Mouse (Mus musculus) G1E (cell line): ENCODE measurements around the gene 4930519G04Rik. TPM values are rescaled to one million over a fixed set of nuclear protein-coding genes. Genes with fewer than 3 reads are reported as not detected.
"Not testable (repeated sequence)": the region's sequence is repeated elsewhere in the genome, so short reads cannot be mapped to it uniquely, and the experiment has no call there.

Experiments
- ATAC-seq: 2 replicates; pipeline ENCODE4 v1.8.0; 2016; ENCODE audit warnings: mild to moderate bottlenecking; ENCODE audit not compliant: insufficient number of reproducible peaks, poor library complexity, low FRiP score, severe bottlenecking; ENCODE audit errors: extremely low read depth
- DNase-seq: peaks from one replicate; pipeline ENCODE4 v3.0.0; 2012; ENCODE audit warnings: low spot score
- H3K27me3 ChIP-seq: 2 replicates; pipeline ENCODE4 v1.6.1; 2012; ENCODE audit warnings: mild to moderate bottlenecking, low read length, inconsistent platforms; ENCODE audit not compliant: insufficient read depth
- H3K36me3 ChIP-seq: replicated peaks from 2 replicates; pipeline ENCODE3; 2012; ENCODE audit warnings: mild to moderate bottlenecking, inconsistent platforms
- H3K4me1 ChIP-seq: 2 replicates; pipeline ENCODE4 v1.6.1; 2012; ENCODE audit warnings: low read depth, low read length, inconsistent platforms, mixed read lengths; ENCODE audit not compliant: insufficient read depth
- H3K4me3 ChIP-seq: 2 replicates; pipeline ENCODE4 v1.5.1; 2012; ENCODE audit warnings: low read depth, mild to moderate bottlenecking, inconsistent platforms, low read length, moderate library complexity, mixed read lengths
- H3K9me3 ChIP-seq: replicated peaks from 2 replicates; pipeline ENCODE4 v1.6.1; 2012; ENCODE audit warnings: inconsistent platforms
- CTCF ChIP-seq: IDR thresholded peaks from 2 replicates; pipeline ENCODE4 v1.5.1; 2012; ENCODE audit warnings: low read depth, low read length, inconsistent platforms, mixed read lengths
- GATA1 ChIP-seq: IDR thresholded peaks from 2 replicates; pipeline ENCODE4 v1.6.1; 2012; ENCODE audit warnings: borderline replicate concordance, low read length, inconsistent platforms, mixed read lengths
- GATA2 ChIP-seq: IDR thresholded peaks from 2 replicates; pipeline ENCODE4 v1.6.1; 2012; ENCODE audit warnings: low read depth, low read length, inconsistent platforms, borderline replicate concordance
- POLR2AphosphoS5 ChIP-seq: IDR thresholded peaks from 2 replicates; pipeline ENCODE4 v1.6.1; 2012; ENCODE audit warnings: low read depth, low read length, inconsistent platforms; ENCODE audit not compliant: insufficient replicate concordance
- TAL1 ChIP-seq: conservative IDR thresholded peaks from 2 replicates; pipeline ENCODE4 v1.6.1; 2012; ENCODE audit warnings: low read depth, low read length, inconsistent platforms, mixed read lengths
- polyA plus RNA-seq: library from polyadenylated mRNA; stranded (reverse); fragments of >175 nt; gene quantifications from 2 replicates; pipeline ENCODE4 v1.2.3, GENCODE M21; 2012
- total RNA-seq, 2 experiments: library from RNA; stranded (forward) in 1 of 2; stranded (reverse) in 1 of 2; fragments of 200-1000 nt in 1 of 2; fragments of >200 nt in 1 of 2; fragmentation: Nextera tagmentation in 1 of 2; gene quantifications; 2 replicates each; pipeline ENCODE4 v1.2.3; 2014 to 2017

4930519G04Rik gene
- total and polyA plus RNA-seq, 3 experiments, result not detected

DNA sequence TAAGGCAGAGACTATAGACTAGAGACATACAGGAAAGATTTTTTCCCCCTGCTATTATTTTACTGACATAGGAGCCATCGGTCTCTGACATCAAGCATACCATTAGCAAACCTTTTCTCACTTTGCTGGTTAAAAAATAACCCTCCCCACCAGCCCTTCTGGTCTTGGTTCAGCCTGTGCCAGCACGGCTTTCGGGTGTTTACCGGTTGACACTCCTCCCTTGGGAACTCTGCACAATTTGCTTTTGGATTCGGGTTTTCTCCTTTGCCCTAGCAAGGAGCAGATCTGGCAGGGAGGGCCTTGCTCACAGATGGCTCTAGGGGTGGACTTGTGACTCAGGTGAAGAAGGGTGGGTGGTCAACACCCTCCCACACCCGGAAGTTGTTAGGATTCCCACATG, 8.3 kb downstream of the 4930519G04Rik start:
- TF ChIP-seq CTCF (no peak), POLR2AphosphoS5 (no peak), TAL1 (no peak), GATA2 (no peak), GATA1 (no peak)
- DNase-seq (no peak), ATAC-seq (no peak)
- Histone ChIP-seq H3K4me3 (no peak overlapping the region), H3K4me1 (peaks cover 7% of the 10 kb centered on the region), H3K9me3 (no peaks in the 10 kb centered on the region), H3K36me3 (no peaks in the 10 kb centered on the region), H3K27me3 (peaks cover 67% of the 10 kb centered on the region)

DNA sequence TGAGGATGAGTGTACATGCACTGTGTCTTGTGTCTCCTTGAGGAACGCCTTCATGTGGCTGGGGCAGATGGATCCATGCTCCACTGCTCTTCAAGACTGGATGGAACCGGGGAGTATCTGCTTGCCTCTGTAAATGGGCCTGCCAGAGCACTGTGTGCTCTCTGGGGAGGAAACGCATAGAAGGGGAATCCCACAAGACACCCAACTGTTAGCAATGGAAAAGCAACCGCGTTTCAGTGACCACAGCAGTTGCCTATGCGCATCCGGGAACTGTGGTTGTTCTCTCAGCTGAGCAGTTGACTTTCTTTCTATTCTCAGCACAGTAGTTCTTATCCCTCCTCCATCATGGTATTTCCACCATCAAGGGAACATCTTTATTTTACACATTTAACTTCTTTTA, 11.3 kb downstream of the 4930519G04Rik start:
- Histone ChIP-seq H3K4me1 (no peaks in the 10 kb centered on the region), H3K36me3 (no peaks in the 10 kb centered on the region), H3K27me3 (peaks cover 48% of the 10 kb centered on the region), H3K4me3 (no peak overlapping the region), H3K9me3 (peaks cover 9% of the 10 kb centered on the region)
- TF ChIP-seq GATA2, result no peak
- no peak for TF ChIP-seq TAL1
- no peak for TF ChIP-seq POLR2AphosphoS5
- no peak for TF ChIP-seq GATA1
- no peak for TF ChIP-seq CTCF
- DNase-seq (no peak), ATAC-seq (no peak)

DNA sequence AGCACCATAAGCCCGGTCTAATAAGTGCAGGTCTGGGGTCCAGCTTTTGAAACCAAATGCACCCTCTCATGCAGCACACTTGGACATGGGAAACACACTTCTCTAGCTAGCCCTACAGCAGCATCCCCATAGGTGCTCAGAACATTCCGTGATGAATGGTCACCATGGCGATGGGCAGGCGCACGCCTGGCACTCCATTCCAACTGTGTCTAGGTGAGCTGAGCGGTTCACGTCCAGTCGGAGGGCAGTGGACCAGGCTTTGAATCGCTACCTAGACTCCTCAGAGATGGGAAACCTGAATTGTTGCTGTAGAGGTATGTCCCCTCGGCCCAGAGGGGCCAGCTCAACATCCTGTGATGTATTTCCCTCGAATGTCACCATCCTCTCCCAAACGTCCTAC, 11.8 kb downstream of the 4930519G04Rik start:
- DNase-seq, result no peak
- no peaks in the 10 kb centered on the region for H3K36me3 ChIP-seq
- no peak overlapping the region for H3K4me3 ChIP-seq
- H3K27me3 ChIP-seq, result peaks cover 51% of the 10 kb centered on the region
- TF ChIP-seq POLR2AphosphoS5 (no peak), GATA1 (no peak), TAL1 (no peak), CTCF (no peak), GATA2 (no peak)
- no peak for ATAC-seq
- peaks cover 9% of the 10 kb centered on the region for H3K9me3 ChIP-seq
- H3K4me1 ChIP-seq, result no peaks in the 10 kb centered on the region

DNA sequence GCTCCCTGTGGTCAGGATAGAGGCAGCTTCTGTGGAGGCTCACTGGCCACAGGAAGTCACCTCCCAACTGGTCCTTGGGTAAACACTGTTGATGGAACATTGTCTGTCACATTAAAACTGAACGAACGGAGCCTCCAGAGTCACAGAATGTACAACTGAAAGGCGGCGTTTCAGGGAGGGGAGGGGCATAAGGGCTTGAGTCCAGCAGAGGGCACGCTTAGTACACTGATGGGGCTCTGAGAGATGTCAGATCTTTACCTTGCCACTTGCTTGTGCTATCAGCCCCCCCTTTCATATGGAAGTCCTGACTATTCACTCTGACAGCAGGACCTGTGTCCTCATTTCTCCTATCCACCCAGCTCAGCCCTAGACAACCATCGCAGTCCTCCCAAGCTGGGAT, 22.4 kb downstream of the 4930519G04Rik start:
- Histone ChIP-seq H3K36me3 (no peaks in the 10 kb centered on the region), H3K4me3 (no peak overlapping the region), H3K9me3 (no peaks in the 10 kb centered on the region), H3K27me3 (peaks cover 33% of the 10 kb centered on the region), H3K4me1 (no peaks in the 10 kb centered on the region)
- ATAC-seq (no peak), DNase-seq (no peak)
- TF ChIP-seq POLR2AphosphoS5 (no peak), GATA2 (no peak), TAL1 (no peak), GATA1 (no peak), CTCF (no peak)

DNA sequence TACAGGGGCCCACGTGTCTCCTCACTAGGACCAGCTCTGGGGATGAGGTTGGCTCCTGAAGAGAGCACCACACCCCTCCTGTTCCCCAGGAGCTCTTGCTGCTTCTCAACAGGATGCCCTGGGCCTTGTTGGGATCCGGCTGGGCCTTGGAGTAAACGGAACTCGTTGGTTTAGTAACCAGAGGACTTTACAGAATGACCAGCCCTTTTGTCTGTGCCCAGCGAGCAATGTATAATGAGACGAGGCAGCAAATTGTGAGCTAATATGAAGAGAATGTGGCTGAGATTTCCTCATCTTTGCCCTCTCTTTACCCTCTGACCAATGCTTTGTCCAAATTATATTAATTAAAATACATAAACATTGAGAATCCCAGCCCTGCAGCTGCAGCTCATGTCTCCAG, 22.9 kb downstream of the 4930519G04Rik start:
- ATAC-seq (no peak), DNase-seq (no peak)
- no peak for TF ChIP-seq GATA1

DNA sequence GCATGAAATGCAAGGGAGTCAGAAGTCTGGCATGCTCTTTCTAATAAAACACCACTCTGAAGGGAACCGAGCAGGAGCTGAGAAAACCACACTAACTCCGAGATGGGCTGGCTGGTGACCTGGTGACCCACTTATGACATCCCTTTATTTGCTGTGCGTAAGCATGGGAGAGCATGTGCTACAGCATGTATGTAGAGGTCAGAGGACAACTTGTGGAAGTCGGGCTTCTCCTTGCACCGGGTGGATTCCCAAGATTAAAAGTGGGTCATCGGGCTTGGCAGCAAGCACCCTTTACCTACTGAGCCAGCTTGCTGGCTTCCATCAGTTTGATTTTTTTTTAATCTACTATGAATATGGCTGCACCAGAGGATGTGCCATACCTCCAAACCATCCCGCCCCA, 24.0 kb downstream of the 4930519G04Rik start:
- DNase-seq (no peak), ATAC-seq (no peak)
- H3K27me3 ChIP-seq, result peaks cover 29% of the 10 kb centered on the region
- H3K4me1 ChIP-seq, result no peaks in the 10 kb centered on the region
- H3K36me3 ChIP-seq, result no peaks in the 10 kb centered on the region
- no peak overlapping the region for H3K4me3 ChIP-seq
- no peaks in the 10 kb centered on the region for H3K9me3 ChIP-seq
- TF ChIP-seq POLR2AphosphoS5, result no peak
- TF ChIP-seq GATA1, result no peak
- TF ChIP-seq TAL1, result no peak
- no peak for TF ChIP-seq CTCF
- TF ChIP-seq GATA2, result no peak

More for the DNA sequence above, 22.9 kb downstream of the 4930519G04Rik start:
- no peaks in the 10 kb centered on the region for H3K4me1 ChIP-seq
- H3K27me3 ChIP-seq, result peaks cover 33% of the 10 kb centered on the region
- H3K36me3 ChIP-seq, result no peaks in the 10 kb centered on the region
- H3K4me3 ChIP-seq, result no peak overlapping the region
- H3K9me3 ChIP-seq, result no peaks in the 10 kb centered on the region

DNA sequence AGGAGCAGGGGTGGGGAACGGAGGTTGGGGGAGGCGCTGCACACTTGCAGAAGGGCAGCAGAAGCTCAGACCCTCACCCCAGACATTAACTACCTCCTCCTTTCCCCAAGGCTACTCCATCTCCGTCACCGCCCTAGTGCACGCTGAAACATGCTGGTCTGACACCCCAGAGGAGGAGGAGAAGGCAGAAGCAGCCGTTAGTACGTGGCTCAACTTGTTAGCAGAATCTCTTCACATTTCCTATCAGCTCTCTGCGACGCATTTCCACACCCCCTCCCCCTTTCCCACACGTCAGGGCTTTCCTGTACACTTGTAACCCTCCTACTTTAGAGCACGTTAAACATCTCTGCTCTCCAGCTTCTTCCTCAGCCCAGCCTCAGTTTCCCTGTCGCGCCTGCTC, 25.9 kb downstream of the 4930519G04Rik start:
- H3K9me3 ChIP-seq, result no peaks in the 10 kb centered on the region
- no peak for ATAC-seq

DNA sequence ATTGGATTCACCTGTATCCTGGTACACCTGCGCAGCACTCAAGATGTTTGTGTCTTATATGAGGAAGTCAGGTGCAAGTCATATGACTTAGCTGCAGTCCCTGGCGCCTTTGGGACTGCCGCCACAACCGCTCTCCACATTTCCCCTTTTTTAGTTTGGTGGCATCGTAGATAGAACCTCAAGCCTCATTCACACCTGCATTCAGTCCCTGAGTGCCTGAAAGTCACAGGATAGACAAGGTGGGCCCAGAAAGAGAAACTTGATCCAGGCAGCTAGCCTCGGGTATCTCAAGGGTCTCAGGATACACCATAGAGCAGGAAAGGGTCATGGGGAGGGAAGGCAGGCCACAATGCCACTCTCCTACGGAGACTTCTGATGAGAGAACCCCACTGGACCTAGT, 28.9 kb downstream of the 4930519G04Rik start:
- H3K36me3 ChIP-seq, DNase-seq, H3K4me1 ChIP-seq, H3K9me3 ChIP-seq, ATAC-seq, H3K4me3 ChIP-seq: not testable (repeated sequence)
- peaks cover 34% of the 10 kb centered on the region for H3K27me3 ChIP-seq

More for the DNA sequence above, 25.9 kb downstream of the 4930519G04Rik start:
- Histone ChIP-seq H3K4me3 (no peak overlapping the region), H3K27me3 (peaks cover 30% of the 10 kb centered on the region), H3K36me3 (no peaks in the 10 kb centered on the region), H3K4me1 (no peaks in the 10 kb centered on the region)
- TF ChIP-seq GATA1 (no peak), CTCF (no peak), GATA2 (no peak), POLR2AphosphoS5 (no peak), TAL1 (no peak)
- no peak for DNase-seq
